Mouse (Mus musculus) MEL (cell line): Measurements from ENCODE around the gene Trim66.

Source experiments
- BHLHE40 ChIP-seq: IDR thresholded peaks from 2 replicates; pipeline ENCODE4 v1.6.1; 2012; ENCODE audit warnings: low read depth, mild to moderate bottlenecking, inconsistent platforms, low read length, improper control_type of control experiment, borderline replicate concordance
- CHD2 ChIP-seq: IDR thresholded peaks from 2 replicates; pipeline ENCODE4 v1.6.1; 2011; ENCODE audit warnings: low read length, improper control_type of control experiment
- CTCF ChIP-seq, 3 experiments: IDR thresholded peaks in 2 of 3; conservative IDR thresholded peaks in 1 of 3; 2 replicates each; pipeline ENCODE4 v1.5.1; 2011 to 2012; ENCODE audit warnings: low read length in 3 of 3, low read depth in 2 of 3, mild to moderate bottlenecking in 2 of 3, improper control_type of control experiment in 1 of 3, inconsistent platforms in 1 of 3, mixed read lengths in 1 of 3, moderate library complexity in 1 of 3; ENCODE audit not compliant: control insufficient read depth in 1 of 3, insufficient read depth in 1 of 3, poor library complexity in 1 of 3, severe bottlenecking in 1 of 3
- ELF1 ChIP-seq: IDR thresholded peaks from 2 replicates; pipeline ENCODE4 v1.6.1; 2014; ENCODE audit warnings: low read depth, mild to moderate bottlenecking, inconsistent platforms, low read length, improper control_type of control experiment, moderate library complexity
- EP300 ChIP-seq, 2 experiments: IDR thresholded peaks; 2 replicates each; pipeline ENCODE4 v1.6.1; 2011; ENCODE audit warnings: improper control_type of control experiment in 2 of 2, low read length in 2 of 2, low read depth in 1 of 2, mild to moderate bottlenecking in 1 of 2
- GABPA ChIP-seq: IDR thresholded peaks from 2 replicates; pipeline ENCODE4 v1.6.1; 2012; ENCODE audit warnings: low read depth, mild to moderate bottlenecking, inconsistent platforms, low read length, improper control_type of control experiment, moderate library complexity
- GATA1 ChIP-seq: IDR thresholded peaks from 2 replicates; pipeline ENCODE4 v1.6.1; 2011; ENCODE audit warnings: low read depth, low read length, improper control_type of control experiment
- MAFK ChIP-seq: IDR thresholded peaks from 2 replicates; pipeline ENCODE4 v1.6.1; 2011; ENCODE audit warnings: low read depth, mild to moderate bottlenecking, low read length, improper control_type of control experiment, borderline replicate concordance
- MXI1 ChIP-seq: IDR thresholded peaks from 2 replicates; pipeline ENCODE4 v1.6.1; 2011; ENCODE audit warnings: mild to moderate bottlenecking, low read depth, low read length, improper control_type of control experiment
- POLR2A ChIP-seq, 2 experiments: IDR thresholded peaks; 2 replicates each; pipeline ENCODE4 v1.6.1; 2011 to 2012; ENCODE audit warnings: low read length in 2 of 2, mild to moderate bottlenecking in 2 of 2, control low read depth in 1 of 2, improper control_type of control experiment in 1 of 2, low read depth in 1 of 2, moderate library complexity in 1 of 2; ENCODE audit not compliant: control insufficient read depth in 1 of 2, insufficient read depth in 1 of 2, poor library complexity in 1 of 2
- POLR2AphosphoS2 ChIP-seq: IDR thresholded peaks from 2 replicates; pipeline ENCODE4 v1.6.1; 2011; ENCODE audit warnings: low read length, improper control_type of control experiment
- TAL1 ChIP-seq: IDR thresholded peaks from 2 replicates; pipeline ENCODE4 v1.6.1; 2012; ENCODE audit warnings: mild to moderate bottlenecking, inconsistent platforms, low read length, moderate library complexity, mixed read lengths
- ZNF384 ChIP-seq: IDR thresholded peaks from 2 replicates; pipeline ENCODE4 v1.6.1; 2012; ENCODE audit warnings: low read depth, mild to moderate bottlenecking, inconsistent platforms, low read length, improper control_type of control experiment

DNA sequence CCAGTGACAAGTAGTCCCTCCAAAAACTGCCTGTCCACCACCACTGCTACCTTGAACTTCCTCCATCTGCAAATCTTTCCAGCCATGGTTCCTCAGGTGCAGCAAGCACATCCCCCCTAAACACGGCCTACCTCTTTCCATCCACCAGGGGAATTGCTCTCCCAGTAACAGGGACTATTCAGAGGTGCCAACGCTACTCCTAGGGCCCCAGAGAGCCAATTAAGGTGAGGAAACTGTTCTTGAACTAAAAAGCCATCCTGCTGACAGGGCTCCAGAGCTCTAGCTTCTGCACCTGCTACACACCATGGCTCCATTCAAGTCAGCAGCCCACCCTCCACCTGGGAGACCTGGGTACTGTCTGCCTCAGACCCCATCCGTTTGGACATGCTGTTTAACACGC lies 10.4 kb downstream of the Trim66 start:
- TF ChIP-seq EP300 (IDR thresholded peaks at IDR 0.05; ENCODE audit: low read depth in 1 of 2, low read length in 2 of 2), result no peak
- TF ChIP-seq CTCF (IDR thresholded peaks at IDR 0.05 in 2 of 3, conservative IDR thresholded peaks at IDR 0.05 in 1 of 3; ENCODE audit: control insufficient read depth in 1 of 3, insufficient read depth in 1 of 3, low read depth in 2 of 3, low read length in 3 of 3, poor library complexity in 1 of 3, severe bottlenecking in 1 of 3), result no peak
- no peak for TF ChIP-seq ELF1
- TF ChIP-seq GATA1, result no peak
- TF ChIP-seq POLR2A (IDR thresholded peaks at IDR 0.05; ENCODE audit: control insufficient read depth in 1 of 2, insufficient read depth in 1 of 2, low read depth in 1 of 2, low read length in 2 of 2, poor library complexity in 1 of 2), result no peak
- TF ChIP-seq MAFK, result no peak
- TF ChIP-seq CHD2, result no peak
- no peak for TF ChIP-seq POLR2AphosphoS2
- no peak for TF ChIP-seq MXI1
- TF ChIP-seq TAL1, result no peak
- TF ChIP-seq ZNF384, result no peak
- TF ChIP-seq GABPA, result no peak
- no peak for TF ChIP-seq BHLHE40
